Mouse (Mus musculus) heart, postnatal 0 days (tissue): ENCODE measurements around the gene Mipol1. TPM values are rescaled to one million over a fixed set of nuclear protein-coding genes. Genes with fewer than 3 reads are reported as not detected.

Source experiments
- ATAC-seq: fragments of 200-750 bp; cut with Nextera tagmentation; 2 replicates; pipeline ENCODE4 v1.8.0; 2017; ENCODE audit warnings: low read depth, moderate number of reproducible peaks, moderate library complexity; ENCODE audit not compliant: insufficient read depth
- DNase-seq: peaks from one replicate; pipeline ENCODE4 v3.0.0-alpha.2; 2016; ENCODE audit warnings: low spot score
- H3K27ac ChIP-seq: fragments of 300-500 bp; sonication (generic); 2 replicates; pipeline ENCODE4 v1.5.1; 2014; ENCODE audit warnings: low read depth, mild to moderate bottlenecking
- H3K27me3 ChIP-seq: fragments of 300-500 bp; sonication (generic); 2 replicates; pipeline ENCODE4 v1.6.1; 2014; ENCODE audit warnings: low read length, mixed read lengths; ENCODE audit not compliant: control insufficient read depth, insufficient read depth
- H3K36me3 ChIP-seq: fragments of 300-500 bp; sonication (generic); replicated peaks from 2 replicates; pipeline ENCODE4 v1.6.1; 2014; ENCODE audit warnings: low read length, mixed read lengths; ENCODE audit not compliant: control insufficient read depth, insufficient read depth
- H3K4me1 ChIP-seq: fragments of 300-500 bp; sonication (generic); 2 replicates; pipeline ENCODE4 v1.6.1; 2014; ENCODE audit warnings: antibody characterized with exemption; ENCODE audit not compliant: control insufficient read depth, insufficient read depth
- H3K4me2 ChIP-seq: fragments of 300-500 bp; sonication (generic); 2 replicates; pipeline ENCODE4 v1.6.1; 2014; ENCODE audit warnings: low read depth, mild to moderate bottlenecking, low read length, moderate library complexity
- H3K4me3 ChIP-seq: fragments of 300-500 bp; sonication (generic); 2 replicates; pipeline ENCODE4 v1.5.1; 2014; ENCODE audit warnings: low read depth, low read length
- H3K9ac ChIP-seq: fragments of 300-500 bp; sonication (generic); replicated peaks from 2 replicates; pipeline ENCODE4 v1.6.1; 2014; ENCODE audit warnings: low read depth, low read length, mixed read lengths
- H3K9me3 ChIP-seq: fragments of 300-500 bp; sonication (generic); replicated peaks from 2 replicates; pipeline ENCODE4 v1.6.1; 2016; ENCODE audit warnings: low read length; ENCODE audit not compliant: control insufficient read depth
- CTCF ChIP-seq: IDR thresholded peaks from 2 replicates; pipeline ENCODE4 v1.5.1; 2016; ENCODE audit warnings: antibody characterized with exemption, control low read depth, low read depth
- EP300 ChIP-seq: IDR thresholded peaks from 2 replicates; pipeline ENCODE4 v1.6.1; 2016; ENCODE audit warnings: antibody characterized with exemption, low read depth
- WGBS: fragments of 180-500 bp; shearing (Covaris S2); extraction: QIAGEN DNeasy Blood & Tissue Kit; methylation state at CpG from one replicate; pipeline ENCODE4 v1.1.7; 2014; 5-methylcytosine and 5-hydroxymethylcytosine counted together
- polyA plus RNA-seq: library from polyadenylated mRNA; unstranded; fragments of >200 nt; fragmentation: Nextera tagmentation; extraction: Ambion mirVana; gene quantifications from 2 replicates; pipeline ENCODE4 v1.2.1, GENCODE M21; 2015
- total RNA-seq: library from RNA; depleted of rRNA; stranded (reverse); fragments of >200 nt; gene quantifications from 2 replicates; pipeline ENCODE4 v1.2.3, GENCODE M21; 2014; ENCODE audit warnings: low replicate concordance

The Mipol1 gene
- total and polyA plus RNA-seq, 2 experiments from 2014 or later: 5.9 to 6.9 TPM

- ATAC-seq (no peak), DNase-seq (no peak)
- TF ChIP-seq CTCF (no peak), EP300 (no peak)
- Histone ChIP-seq H3K4me2 (peak overlapping the region; percentile 54), H3K4me1 (no peaks in the 10 kb centered on the region), H3K36me3 (no peaks in the 10 kb centered on the region), H3K4me3 (peak overlapping the region; percentile 40), H3K9me3 (no peaks in the 10 kb centered on the region), H3K9ac (no peak overlapping the region), H3K27me3 (peaks cover 90% of the 10 kb centered on the region), H3K27ac (no peak overlapping the region)
- 1% methylated on average over 63 of the region's 63 CpGs for WGBS
Measured at GRCm38 (mm10) chr12:57538588-57539550, 308.6 kb downstream of the Mipol1 start.

GRCm38 (mm10) chr12:57539551-57539985, 309.3 kb downstream of the Mipol1 start:
- H3K27me3 ChIP-seq: peaks cover 90% of the 10 kb centered on the region

GRCm38 (mm10) chr12:57541118-57541517, 310.9 kb downstream of the Mipol1 start:
- peaks cover 89% of the 10 kb centered on the region for H3K27me3 ChIP-seq
- no peak overlapping the region for H3K4me2 ChIP-seq
- H3K36me3 ChIP-seq: no peaks in the 10 kb centered on the region
- no peak for TF ChIP-seq CTCF
- TF ChIP-seq EP300: no peak
- DNase-seq (no peak), ATAC-seq (no peak)
- WGBS: 12% methylated on average over 6 of the region's 6 CpGs
- no peak overlapping the region for H3K27ac ChIP-seq
- no peak overlapping the region for H3K4me3 ChIP-seq
- no peak overlapping the region for H3K9ac ChIP-seq
- H3K4me1 ChIP-seq: no peaks in the 10 kb centered on the region
- no peaks in the 10 kb centered on the region for H3K9me3 ChIP-seq

More at GRCm38 (mm10) chr12:57539551-57539985, 309.3 kb downstream of the Mipol1 start:
- TF ChIP-seq CTCF: no peak
- TF ChIP-seq EP300: no peak
- Histone ChIP-seq H3K4me3 (peak overlapping the region; percentile 40), H3K4me2 (peak overlapping the region; percentile 54), H3K27ac (no peak overlapping the region), H3K9ac (no peak overlapping the region), H3K9me3 (no peaks in the 10 kb centered on the region), H3K36me3 (no peaks in the 10 kb centered on the region), H3K4me1 (no peaks in the 10 kb centered on the region)
- no peak for ATAC-seq
- DNase-seq: no peak
- WGBS: 3% methylated on average over 10 of the region's 10 CpGs

- H3K4me3 ChIP-seq: 0 out of 2 replicates have a peak overlapping the region, but pooled peaks have one; percentile 1
- no peaks in the 10 kb centered on the region for H3K4me1 ChIP-seq
- ATAC-seq: no peak
- no peaks in the 10 kb centered on the region for H3K36me3 ChIP-seq
- no peak for DNase-seq
- whole genome bisulfite sequencing: 2% methylated on average over 39 of the region's 46 CpGs
- TF ChIP-seq CTCF (no peak), EP300 (no peak)
- H3K9ac ChIP-seq: no peak overlapping the region
- no peak overlapping the region for H3K4me2 ChIP-seq
- peaks cover 89% of the 10 kb centered on the region for H3K27me3 ChIP-seq
- no peaks in the 10 kb centered on the region for H3K9me3 ChIP-seq
- no peak overlapping the region for H3K27ac ChIP-seq
Measured at GRCm38 (mm10) chr12:57541931-57542745, 311.9 kb downstream of the Mipol1 start.
